Comparison of ENCODE assay signal across 9 mouse cellular contexts in genomic region chr1:69242289-69242909, GRCm38 (mm10).
DNase-seq lines count a peak whose midpoint lies in the region; ATAC-seq and TF ChIP-seq lines count a peak whose summit lies in the region.
"Had no signal": no experiment of that assay in that cellular context is flagged by ENCODE, and none has a peak within 500 bp of the region (broad histone marks: within the 10 kb centered on the region; RNA-seq: fewer than 3 reads in every experiment).

No protein-coding gene starts in this region.

- H3K4me1 ChIP-seq in heart, embryonic 13.5 days = no peaks in the 10 kb centered on the region
- H3K4me1 ChIP-seq in cortical plate, adult 2 months (ENCODE audit: control insufficient read depth, insufficient read depth, low read length) = no peaks in the 10 kb centered on the region
- H3K4me1 ChIP-seq in hindbrain, embryonic 13.5 days (replicated peaks) = 0 out of 2 replicates have a peak, but pooled peaks cover 4% of the 10 kb centered on the region
- H3K4me1 ChIP-seq in midbrain, embryonic 12.5 days = no peaks in the 10 kb centered on the region

- peak overlapping the region; percentile 36 for H3K4me3 ChIP-seq in heart, embryonic 13.5 days
- peak overlapping the region; percentile 28; the same call in 1 of the 2 replicates for H3K4me3 ChIP-seq in cortical plate, adult 2 months (ENCODE audit: insufficient read depth, low read length)
- peak overlapping the region; percentile 35 for H3K4me3 ChIP-seq in hindbrain, embryonic 13.5 days
- peak overlapping the region; percentile 32 for H3K4me3 ChIP-seq in midbrain, embryonic 12.5 days

- no peaks in the 10 kb centered on the region for H3K27me3 ChIP-seq in heart, embryonic 13.5 days (replicated peaks)
- no peaks in the 10 kb centered on the region for H3K27me3 ChIP-seq in hindbrain, embryonic 13.5 days
- no peaks in the 10 kb centered on the region for H3K27me3 ChIP-seq in midbrain, embryonic 12.5 days

- H3K27ac ChIP-seq in heart, embryonic 13.5 days (replicated peaks) = no peak overlapping the region
- no peak overlapping the region for H3K27ac ChIP-seq in cortical plate, adult 2 months (ENCODE audit: insufficient read depth, low read length)
- H3K27ac ChIP-seq in hindbrain, embryonic 13.5 days = no peak overlapping the region
- no peak overlapping the region for H3K27ac ChIP-seq in midbrain, embryonic 12.5 days (replicated peaks)

- H3K9ac ChIP-seq in heart, embryonic 13.5 days = peak overlapping the region; percentile 65
- H3K9ac ChIP-seq in hindbrain, embryonic 13.5 days = peak overlapping the region; percentile 62
- no peak overlapping the region for H3K9ac ChIP-seq in midbrain, embryonic 12.5 days (replicated peaks)

- H3K4me2 ChIP-seq in heart, embryonic 13.5 days = peak overlapping the region; percentile 64
- H3K4me2 ChIP-seq in hindbrain, embryonic 13.5 days = peak overlapping the region; percentile 58
- H3K4me2 ChIP-seq in midbrain, embryonic 12.5 days (replicated peaks) = peak overlapping the region; percentile 56

- no peaks in the 10 kb centered on the region for H3K9me3 ChIP-seq in heart, embryonic 13.5 days
- H3K9me3 ChIP-seq in hindbrain, embryonic 13.5 days = no peaks in the 10 kb centered on the region
- no peaks in the 10 kb centered on the region for H3K9me3 ChIP-seq in midbrain, embryonic 12.5 days

- 61% methylated on average over 3 of the region's 3 CpGs for WGBS in heart, embryonic 13.5 days
- 89% methylated on average over 3 of the region's 3 CpGs for WGBS in hindbrain, embryonic 13.5 days
- WGBS in midbrain, embryonic 12.5 days = 71% methylated on average over 3 of the region's 3 CpGs

- no peak for ATAC-seq in heart, embryonic 13.5 days (ENCODE audit: extremely low read depth, insufficient number of reproducible peaks, low FRiP score, low TSS enrichment)
- peak; percentile 39; the same call in 1 of the 2 replicates for ATAC-seq in hindbrain, embryonic 13.5 days (ENCODE audit: low FRiP score)
- ATAC-seq in midbrain, embryonic 12.5 days (ENCODE audit: low FRiP score, low read depth) = no peak; the same call in 1 of the 2 replicates

- no peaks in the 10 kb centered on the region for H3K36me3 ChIP-seq in heart, embryonic 13.5 days
- no peaks in the 10 kb centered on the region for H3K36me3 ChIP-seq in hindbrain, embryonic 13.5 days
- no peaks in the 10 kb centered on the region for H3K36me3 ChIP-seq in midbrain, embryonic 12.5 days

- no peak for TF ChIP-seq CTCF in cortical plate, adult 2 months (IDR thresholded peaks at IDR 0.05; ENCODE audit: extremely low read depth, insufficient read depth, low read length)

- no peak for DNase-seq in heart, postnatal 25 days (ENCODE audit: low spot score)
- DNase-seq in thymus, adult 18-20 months = no peak
- no peak for DNase-seq in thymus, postnatal 14 days
- DNase-seq in thymus, postnatal 4 days = no peak
- DNase-seq: B cell, adult 2 months had no signal

- intact Hi-C loops in heart, postnatal 25 days (cut with DNase I) = loop anchor here (5.0 kb wide), 2 partner anchors 445 to 535 kb away; partner anchors contain the start of gene Ikzf2

- TF ChIP-seq POLR2A in cortical plate, adult 2 months (IDR thresholded peaks at IDR 0.05; ENCODE audit: extremely low read depth, insufficient read depth, low read length) = no peak
